8 mouse cellular contexts compared by ENCODE assay signal in genomic region chr8:46739956-46740512, GRCm38 (mm10). TPM values are rescaled to one million over a fixed set of nuclear protein-coding genes. Genes with fewer than 3 reads are reported as not detected.
DNase-seq lines count a peak whose midpoint lies in the region; ATAC-seq and TF ChIP-seq lines count a peak whose summit lies in the region.

No protein-coding gene starts in this region.

- H3K9me3 ChIP-seq in CH12.LX (replicated peaks; ENCODE audit: low read length): peaks cover 12% of the 10 kb centered on the region
- no peaks in the 10 kb centered on the region; the same call in 1 of the 2 replicates for H3K9me3 ChIP-seq in embryonic facial prominence, embryonic 15.5 days (replicated peaks)
- H3K9me3 ChIP-seq in hindbrain, embryonic 12.5 days (replicated peaks): no peaks in the 10 kb centered on the region
- peaks cover 6% of the 10 kb centered on the region for H3K9me3 ChIP-seq in limb, embryonic 12.5 days
- H3K9me3 ChIP-seq in midbrain, embryonic 16.5 days (replicated peaks; ENCODE audit: control insufficient read depth, low read length, poor library complexity, severe bottlenecking): no peaks in the 10 kb centered on the region

- ATAC-seq in embryonic facial prominence, embryonic 15.5 days (ENCODE audit: insufficient number of reproducible peaks, low FRiP score, low TSS enrichment, low read depth): no peak
- ATAC-seq in hindbrain, embryonic 12.5 days (ENCODE audit: low FRiP score): peak; percentile 8
- 0 out of 2 replicates have a peak, but pooled peaks have one; percentile 7 for ATAC-seq in limb, embryonic 12.5 days (ENCODE audit: insufficient number of reproducible peaks, insufficient read depth, low FRiP score, low TSS enrichment, low read depth)
- ATAC-seq in midbrain, embryonic 16.5 days: peak; percentile 46

- DNase-seq in gastrocnemius, adult 18-20 months (ENCODE audit: low spot score): peak; percentile 27
- DNase-seq in gastrocnemius, postnatal 14 days: no peak
- DNase-seq in CH12.LX (ENCODE audit: extremely low read depth): no peak
- peak; percentile 49 for DNase-seq in yolk sac, embryonic 10.5 days (ENCODE audit: low spot score)

- H3K79me2 ChIP-seq in CH12.LX (replicated peaks; ENCODE audit: control insufficient read depth, extremely low read depth, insufficient read depth, poor library complexity, severe bottlenecking): peaks cover 64% of the 10 kb centered on the region

- peak overlapping the region; percentile 69 to 96 (median 96) for H3K4me3 ChIP-seq in CH12.LX (replicated peaks in 1 of 3; ENCODE audit: low read depth in 2 of 3, low read length in 2 of 3, poor library complexity in 1 of 3)
- peak overlapping the region; percentile 90 for H3K4me3 ChIP-seq in embryonic facial prominence, embryonic 15.5 days (replicated peaks)
- peak overlapping the region; percentile 94 for H3K4me3 ChIP-seq in hindbrain, embryonic 12.5 days
- H3K4me3 ChIP-seq in limb, embryonic 12.5 days (replicated peaks): peak overlapping the region; percentile 96
- peak overlapping the region; percentile 88 for H3K4me3 ChIP-seq in midbrain, embryonic 16.5 days (ENCODE audit: low read depth, low read length)

- H3K4me2 ChIP-seq in CH12.LX (ENCODE audit: insufficient read depth, low read depth, poor library complexity, severe bottlenecking): no peak overlapping the region
- peak overlapping the region; percentile 60 for H3K4me2 ChIP-seq in embryonic facial prominence, embryonic 15.5 days (replicated peaks)
- peak overlapping the region; percentile 71 for H3K4me2 ChIP-seq in hindbrain, embryonic 12.5 days (replicated peaks)
- H3K4me2 ChIP-seq in limb, embryonic 12.5 days: peak overlapping the region; percentile 82
- peak overlapping the region; percentile 93 for H3K4me2 ChIP-seq in midbrain, embryonic 16.5 days (ENCODE audit: low read length)

- no peaks in the 10 kb centered on the region for H3K27me3 ChIP-seq in CH12.LX (replicated peaks)
- H3K27me3 ChIP-seq in embryonic facial prominence, embryonic 15.5 days: no peaks in the 10 kb centered on the region
- H3K27me3 ChIP-seq in hindbrain, embryonic 12.5 days: no peaks in the 10 kb centered on the region
- no peaks in the 10 kb centered on the region for H3K27me3 ChIP-seq in limb, embryonic 12.5 days
- no peaks in the 10 kb centered on the region for H3K27me3 ChIP-seq in midbrain, embryonic 16.5 days (ENCODE audit: control insufficient read depth, insufficient read depth, low read depth, low read length)

- in situ Hi-C loops in CH12.LX (cut with MboI; ENCODE audit: low pct_ligation_motif_present, low pct_unique_long_range_greater_than_20kb, low sequenced_read_pairs): no loop called here

- H3K4me1 ChIP-seq in CH12.LX (ENCODE audit: control insufficient read depth in 1 of 2, insufficient read depth in 2 of 2): peaks cover 4 to 32% of the 10 kb centered on the region in 2 experiments; a peak in 3 of 4 replicates
- H3K4me1 ChIP-seq in embryonic facial prominence, embryonic 15.5 days: peaks cover 20% of the 10 kb centered on the region
- peaks cover 15% of the 10 kb centered on the region for H3K4me1 ChIP-seq in hindbrain, embryonic 12.5 days
- H3K4me1 ChIP-seq in limb, embryonic 12.5 days (replicated peaks): peaks cover 27% of the 10 kb centered on the region
- H3K4me1 ChIP-seq in midbrain, embryonic 16.5 days (ENCODE audit: control insufficient read depth, insufficient read depth, low read length): peaks cover 5% of the 10 kb centered on the region

- TF ChIP-seq POLR2A in CH12.LX (IDR thresholded peaks at IDR 0.05; ENCODE audit: low read depth, low read length): no peak

- TF ChIP-seq CTCF in CH12.LX (conservative IDR thresholded peaks at IDR 0.05 in 1 of 2, IDR thresholded peaks at IDR 0.05 in 1 of 2; ENCODE audit: low read depth in 2 of 2, low read length in 2 of 2): no peak

- intact Hi-C loops in gastrocnemius, postnatal 14 days (cut with DNase I; ENCODE audit: low total_unique reads): no loop called here

- TF ChIP-seq EP300 in CH12.LX (IDR thresholded peaks at IDR 0.05; ENCODE audit: low read length): no peak; the same call in 1 of the 2 replicates

- H3K27ac ChIP-seq in CH12.LX (ENCODE audit: insufficient read depth, low read depth): peak overlapping the region; percentile 91
- H3K27ac ChIP-seq in embryonic facial prominence, embryonic 15.5 days (replicated peaks): peak overlapping the region; percentile 95
- peak overlapping the region; percentile 91 for H3K27ac ChIP-seq in hindbrain, embryonic 12.5 days
- peak overlapping the region; percentile 95 for H3K27ac ChIP-seq in limb, embryonic 12.5 days
- peak overlapping the region; percentile 90 for H3K27ac ChIP-seq in midbrain, embryonic 16.5 days (ENCODE audit: low read length)

- H3K9ac ChIP-seq in CH12.LX (ENCODE audit: insufficient read depth, low read depth): peak overlapping the region; percentile 96
- H3K9ac ChIP-seq in embryonic facial prominence, embryonic 15.5 days: peak overlapping the region; percentile 97
- H3K9ac ChIP-seq in hindbrain, embryonic 12.5 days: peak overlapping the region; percentile 98
- peak overlapping the region; percentile 98 for H3K9ac ChIP-seq in limb, embryonic 12.5 days (replicated peaks)
- H3K9ac ChIP-seq in midbrain, embryonic 16.5 days (ENCODE audit: low read depth, low read length): peak overlapping the region; percentile 97

- peaks cover 3 to 26% of the 10 kb centered on the region in 2 experiments for H3K36me3 ChIP-seq in CH12.LX (replicated peaks in 1 of 2; ENCODE audit: control insufficient read depth in 1 of 2, insufficient read depth in 1 of 2, low read length in 1 of 2)
- no peaks in the 10 kb centered on the region for H3K36me3 ChIP-seq in embryonic facial prominence, embryonic 15.5 days
- H3K36me3 ChIP-seq in hindbrain, embryonic 12.5 days: no peaks in the 10 kb centered on the region
- no peaks in the 10 kb centered on the region for H3K36me3 ChIP-seq in limb, embryonic 12.5 days
- no peaks in the 10 kb centered on the region for H3K36me3 ChIP-seq in midbrain, embryonic 16.5 days (ENCODE audit: control insufficient read depth, insufficient read depth, low read length)

- dilution Hi-C loops in CH12.LX (cut with MboI; ENCODE audit: extremely low pct_ligation_motif_present, extremely low pct_unique_long_range_greater_than_20kb, low sequenced_read_pairs): no loop called here

- no peak for TF ChIP-seq RAD21 in CH12.LX (IDR thresholded peaks at IDR 0.05; ENCODE audit: low read depth, low read length)

- WGBS in embryonic facial prominence, embryonic 15.5 days: under 1% methylated on average over 22 of the region's 22 CpGs
- under 1% methylated on average over 21 of the region's 22 CpGs for WGBS in hindbrain, embryonic 12.5 days
- under 1% methylated on average over 22 of the region's 22 CpGs for WGBS in limb, embryonic 12.5 days
- WGBS in midbrain, embryonic 16.5 days: under 1% methylated on average over 22 of the region's 22 CpGs

TF ChIP-seq in CH12.LX, 34 proteins besides CTCF, POLR2A, EP300 and RAD21:
- TF ChIP-seq TBP (conservative IDR thresholded peaks at IDR 0.05; ENCODE audit: low read depth, low read length) (peak; percentile 53; the same call in 1 of the 2 replicates), HCFC1 (IDR thresholded peaks at IDR 0.05; ENCODE audit: low read depth, low read length) (no peak), PAX5 (IDR thresholded peaks at IDR 0.05; ENCODE audit: low read length) (no peak), SMC3 (IDR thresholded peaks at IDR 0.05; ENCODE audit: low read depth, low read length) (no peak), ZMIZ1 (IDR thresholded peaks at IDR 0.05; ENCODE audit: low read depth, low read length) (no peak), MAX (IDR thresholded peaks at IDR 0.05; ENCODE audit: low read length) (no peak; the same call in 1 of the 2 replicates), USF1 (IDR thresholded peaks at IDR 0.05; ENCODE audit: low read depth, low read length) (no peak), SIN3A (IDR thresholded peaks at IDR 0.05; ENCODE audit: low read length) (no peak), UBTF (IDR thresholded peaks at IDR 0.05; ENCODE audit: low read depth, low read length) (no peak; the same call in 1 of the 2 replicates), ZC3H11A (IDR thresholded peaks at IDR 0.05; ENCODE audit: low read depth, low read length) (no peak), BHLHE40 (IDR thresholded peaks at IDR 0.05; ENCODE audit: low read depth, low read length) (peak; percentile 22; the same call in 1 of the 2 replicates)

RNA-seq across cellular contexts. Expression of gene Irf2, which starts 0.5 kb away (rescaled TPM):
- 10 to 100 TPM; 34.9 to 42.3 TPM for total RNA-seq in gastrocnemius, adult 18-20 months (2021)
- 10 to 100 TPM; 25.4 to 26.2 TPM for total RNA-seq in gastrocnemius, postnatal 14 days (2021)
- total RNA-seq in CH12.LX (2012; rRNA removed) (9.1 and 10.2 TPM in 2 replicates), CH12.LX (2014; rRNA removed) (5.7 and 7.1 TPM in 2 replicates)
- 37.4 and 47.3 TPM in 2 replicates for polyA plus RNA-seq in CH12.LX (2012; ENCODE audit: insufficient read length, low read depth)
- 19.7 and 21.0 TPM in 2 replicates for polyA plus RNA-seq in embryonic facial prominence, embryonic 15.5 days (2015; fragmentation: Nextera tagmentation; extraction: Ambion mirVana)
- polyA plus RNA-seq in hindbrain, embryonic 12.5 days (2016; fragmentation: Nextera tagmentation; extraction: Ambion mirVana): 11.5 and 11.9 TPM in 2 replicates
- polyA plus RNA-seq in limb, embryonic 12.5 days (2016; fragmentation: Nextera tagmentation; extraction: Ambion mirVana): 13.3 and 13.6 TPM in 2 replicates
- polyA plus RNA-seq in midbrain, embryonic 16.5 days (2015; fragmentation: Nextera tagmentation; extraction: Ambion mirVana): 7.2 and 10.3 TPM in 2 replicates

Comparison
In these comparisons a context has a peak if more than half of its experiments do, and no peak if none do; other contexts are left out.
1. DNase-seq: peak in gastrocnemius, adult 18-20 months (single experiment) and yolk sac, embryonic 10.5 days (single experiment); none in gastrocnemius, postnatal 14 days (single experiment) and CH12.LX (single experiment).
2. Peak in every context shown above with its lines, with median percentiles within 50 percentile points of each other: H3K27ac ChIP-seq, H3K4me3 ChIP-seq and H3K9ac ChIP-seq.